Mouse (Mus musculus) telencephalon, adult 2 months (tissue): ENCODE data around the gene Ntf3.
A peak's percentile ranks its signal among the peaks of the same experiment; 100 is the strongest.

Experiments used
- DNase-seq: peaks from one replicate; pipeline ENCODE4 v3.0.0-alpha.2; 2011; ENCODE audit warnings: low read depth, low spot score

Gene Ntf3

GRCm38 (mm10) chr6:126106051-126106797, 60.5 kb downstream of the Ntf3 start:
- DNase-seq = no peak

GRCm38 (mm10) chr6:126105083-126105740, 61.5 kb downstream of the Ntf3 start:
- no peak for DNase-seq

- no peak for DNase-seq
Measured at GRCm38 (mm10) chr6:126102571-126102970, 64.1 kb downstream of the Ntf3 start.

GRCm38 (mm10) chr6:126102007-126102406, 64.7 kb downstream of the Ntf3 start:
- DNase-seq = no peak

GRCm38 (mm10) chr6:126100579-126100978, 66.1 kb downstream of the Ntf3 start:
- no peak for DNase-seq

- DNase-seq = no peak
Measured at GRCm38 (mm10) chr6:126097471-126097870, 69.2 kb downstream of the Ntf3 start.

GRCm38 (mm10) chr6:126096085-126096484, 70.6 kb downstream of the Ntf3 start:
- peak; percentile 42 for DNase-seq

GRCm38 (mm10) chr6:126095041-126095440, 71.7 kb downstream of the Ntf3 start:
- DNase-seq = no peak

- DNase-seq = no peak
Measured at GRCm38 (mm10) chr6:126092026-126092425, 74.7 kb downstream of the Ntf3 start.

GRCm38 (mm10) chr6:126090063-126090462, 76.6 kb downstream of the Ntf3 start:
- no peak for DNase-seq

- DNase-seq = no peak
Measured at GRCm38 (mm10) chr6:126088489-126089265, 78.0 kb downstream of the Ntf3 start.

- no peak for DNase-seq
Measured at GRCm38 (mm10) chr6:126086321-126086950, 80.3 kb downstream of the Ntf3 start.

GRCm38 (mm10) chr6:126080531-126080930, 86.2 kb downstream of the Ntf3 start:
- DNase-seq = no peak

- DNase-seq = no peak
Measured at GRCm38 (mm10) chr6:126057706-126058105, 109.0 kb downstream of the Ntf3 start.

- no peak for DNase-seq
Measured at GRCm38 (mm10) chr6:126053136-126053535, 113.6 kb downstream of the Ntf3 start.
